Mouse (Mus musculus) stomach, postnatal 0 days (tissue): Measurements from ENCODE around the gene Tnrc6b.

Experiments used
- CTCF ChIP-seq: IDR thresholded peaks from 2 replicates; pipeline ENCODE4 v1.5.1; 2016; ENCODE audit warnings: antibody characterized with exemption, low read depth, mild to moderate bottlenecking, moderate library complexity
- EP300 ChIP-seq: optimal IDR thresholded peaks from 2 replicates; pipeline ENCODE3; 2016; ENCODE audit warnings: antibody characterized with exemption

DNA sequence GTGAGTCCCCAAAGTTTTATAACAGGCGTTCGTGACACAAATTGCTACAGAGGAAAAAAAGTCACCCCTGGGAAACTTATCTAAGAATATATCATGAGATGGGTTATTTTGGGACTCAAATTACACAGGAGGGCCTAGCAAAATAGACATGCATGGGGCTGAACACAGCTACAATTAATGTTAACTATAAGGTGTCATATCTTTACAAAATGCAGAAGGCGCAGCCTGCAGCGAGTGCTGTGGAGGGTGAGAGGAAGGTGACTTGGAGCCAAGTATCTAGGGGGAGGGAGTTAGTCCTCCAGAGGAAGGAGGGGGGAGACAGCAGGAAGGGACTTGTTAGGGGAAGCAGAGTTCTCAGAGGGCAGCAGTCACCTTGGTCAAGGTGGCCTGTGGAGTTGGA, 46.7 kb upstream of the Tnrc6b start:
- TF ChIP-seq EP300 (no peak), CTCF (no peak)
